Mouse (Mus musculus) spleen, adult 18-20 months (tissue): ENCODE measurements around the gene Whrn.

Source experiments
- DNase-seq, 2 experiments: peaks; one replicate each; pipeline ENCODE4 v3.0.0; 2022; ENCODE audit warnings: mixed read lengths in 2 of 2

Whrn gene

DNA sequence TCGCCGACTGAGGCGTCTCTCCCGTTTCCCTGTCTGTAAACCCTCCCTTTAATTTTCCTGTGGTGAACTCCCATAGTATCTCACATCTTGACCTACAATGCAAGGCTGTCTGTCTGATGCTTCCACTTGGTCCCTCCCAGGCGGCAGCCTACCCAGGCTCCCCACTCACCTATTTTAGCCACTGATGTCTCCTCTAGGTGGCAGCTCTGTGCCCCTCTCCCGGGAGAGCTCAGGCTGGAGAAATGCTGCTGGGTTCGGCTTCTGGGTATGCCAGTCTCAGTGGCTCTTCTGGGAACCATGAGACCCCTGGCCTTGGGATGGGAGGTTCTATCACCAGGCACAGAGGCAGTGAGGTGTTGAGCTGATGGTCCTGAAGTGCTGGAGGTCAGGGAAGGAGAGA lies 118.3 kb downstream of the Whrn start:
- DNase-seq: no peak

DNA sequence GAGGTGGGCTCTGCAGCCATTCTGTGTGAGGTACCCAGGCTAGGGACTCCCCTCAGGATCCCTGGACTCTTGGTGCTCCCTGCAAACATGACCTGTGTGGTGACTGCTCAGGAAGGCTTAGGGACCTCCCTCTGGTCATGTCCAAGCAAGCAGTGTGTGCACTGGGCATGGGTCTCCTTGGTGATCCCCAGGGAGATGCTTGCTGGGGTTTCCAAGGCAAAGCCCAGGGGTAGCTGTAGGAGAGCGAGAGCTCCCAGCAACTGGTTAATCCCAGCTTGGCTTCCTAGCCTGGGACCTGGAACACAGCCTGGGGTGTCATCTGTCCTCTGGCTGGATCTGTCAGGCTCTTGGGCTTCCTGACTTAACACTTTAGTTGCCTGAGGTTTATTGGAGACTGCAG lies 120.4 kb downstream of the Whrn start:
- no peak for DNase-seq

DNA sequence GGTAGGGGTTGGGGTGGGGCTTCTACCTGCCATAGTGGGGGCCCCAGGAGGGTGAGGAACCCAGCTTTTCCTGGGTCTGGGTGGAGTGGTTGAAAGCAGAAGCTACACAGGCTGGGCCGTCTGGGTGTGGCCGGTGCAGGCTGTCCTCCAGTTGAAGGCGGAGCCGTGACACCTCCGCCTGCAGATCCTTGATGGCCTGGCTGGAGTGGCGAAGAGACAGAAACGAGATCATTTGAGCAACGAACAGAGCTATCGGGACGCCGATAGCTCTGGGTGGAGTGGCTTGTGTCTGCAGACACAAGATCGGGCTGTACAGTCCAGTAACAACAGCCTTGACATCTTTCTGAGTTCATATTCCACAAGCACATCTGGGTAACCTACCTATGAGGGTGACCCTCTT lies 121.5 kb downstream of the Whrn start:
- no peak for DNase-seq

DNA sequence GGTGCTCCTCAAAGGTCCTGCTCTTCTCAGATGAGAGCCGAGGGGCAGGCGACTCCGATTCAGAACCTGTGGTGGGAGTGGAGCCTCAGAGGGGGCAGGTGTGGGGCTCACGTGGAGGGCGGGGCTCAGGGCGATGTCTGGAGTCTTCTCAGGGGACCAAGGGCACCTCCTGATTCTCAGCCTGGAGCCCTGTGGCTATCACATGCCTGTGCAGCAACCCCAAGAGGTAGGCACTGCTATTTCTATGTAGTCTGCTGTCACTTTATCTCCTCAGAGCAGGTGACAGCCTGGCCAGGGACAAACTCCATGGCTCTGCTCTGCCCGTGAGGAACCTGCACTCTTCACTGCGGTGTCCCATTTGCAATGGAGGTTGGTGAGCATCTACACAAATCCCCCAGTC lies 122.4 kb downstream of the Whrn start:
- DNase-seq: no peak

DNA sequence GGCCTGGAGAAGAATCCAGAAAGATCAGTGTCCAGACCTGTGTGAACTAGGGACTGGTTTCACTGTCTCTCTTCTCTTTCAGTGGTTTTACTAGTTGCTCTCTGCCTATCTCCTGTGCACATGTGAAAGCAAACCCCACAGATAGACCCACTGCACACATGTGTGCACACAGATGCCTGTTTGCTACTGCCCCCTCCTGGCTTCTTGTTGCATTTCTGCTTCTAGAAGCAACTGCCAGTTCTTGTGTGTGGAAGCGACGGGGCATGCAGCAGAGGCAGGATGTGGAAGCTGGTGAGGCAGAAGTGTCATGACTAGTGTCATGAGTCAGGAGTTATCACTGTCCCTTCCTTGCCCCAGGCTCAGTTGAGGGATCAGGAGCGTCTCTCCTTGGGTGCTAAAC lies 123.9 kb downstream of the Whrn start:
- peak in 1 of 2 experiments; percentile 67 for DNase-seq

DNA sequence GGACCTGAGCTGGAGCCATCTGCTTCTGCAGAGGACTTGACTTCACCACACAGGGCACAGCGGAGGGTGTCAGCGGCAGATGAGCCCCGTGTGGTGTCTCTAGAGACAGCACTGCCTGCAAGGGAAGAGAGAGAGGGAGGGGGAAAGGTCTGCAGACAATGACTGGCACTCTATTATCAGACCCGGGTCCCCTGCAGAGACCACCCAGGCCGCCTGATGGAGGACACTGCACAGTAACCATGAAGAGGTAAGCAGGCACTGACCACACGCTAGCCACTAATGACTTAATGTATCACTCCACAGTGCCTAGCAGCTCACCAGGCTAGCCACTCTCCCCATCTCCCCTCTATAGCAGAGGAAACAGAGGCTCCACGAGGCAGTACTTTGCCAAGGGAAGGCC lies 124.9 kb downstream of the Whrn start:
- DNase-seq: no peak

DNA sequence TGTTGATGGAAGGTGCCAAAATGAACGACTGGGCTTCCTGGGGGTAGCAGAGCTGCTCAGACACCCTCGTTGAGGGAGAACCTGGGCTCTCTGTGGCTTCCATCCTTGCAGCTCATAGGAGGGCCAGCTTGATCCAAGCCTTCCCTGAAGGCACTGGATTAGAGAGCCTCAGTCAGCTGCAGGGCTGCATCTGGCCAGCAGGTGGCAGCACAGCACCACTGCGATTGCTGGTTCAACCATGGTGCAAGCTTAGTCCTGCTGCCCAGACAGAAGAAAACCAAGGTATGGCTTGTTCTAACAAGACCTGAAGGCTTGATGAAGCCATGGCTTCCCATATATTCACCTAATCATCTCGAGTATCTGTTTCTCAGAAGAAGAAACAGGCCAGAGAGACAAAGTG lies 127.2 kb downstream of the Whrn start:
- DNase-seq: peak; percentile 73 to 88
